Mouse (Mus musculus) CD4-positive, CD25-positive, alpha-beta regulatory T cell, adult 2 months (primary cell): ENCODE measurements around the gene Map3k4.

ENCODE experiments used
- DNase-seq: peaks from one replicate; pipeline ENCODE4 v3.0.0-alpha.2; 2012; ENCODE audit warnings: low read depth, low spot score

Map3k4 gene

DNA sequence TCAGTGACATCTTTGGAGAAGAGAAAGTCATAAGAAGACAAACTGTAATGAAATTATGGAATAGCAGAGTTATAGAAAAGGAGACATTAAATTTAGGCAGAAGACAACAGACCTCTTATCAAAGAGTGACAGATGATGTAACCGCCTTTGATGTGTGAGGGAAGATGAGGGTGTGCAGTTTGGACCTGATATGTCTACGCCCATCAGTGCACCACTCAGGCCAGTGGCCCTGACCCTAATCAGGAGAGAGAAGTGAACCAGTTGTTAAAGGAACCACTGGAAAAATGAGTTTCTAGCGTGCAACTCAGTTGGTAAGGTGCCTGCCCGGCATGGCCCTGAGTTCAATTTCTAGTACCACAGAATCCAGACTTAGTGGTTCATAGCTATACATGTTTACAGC, 132.7 kb downstream of the Map3k4 start:
- DNase-seq: no peak

DNA sequence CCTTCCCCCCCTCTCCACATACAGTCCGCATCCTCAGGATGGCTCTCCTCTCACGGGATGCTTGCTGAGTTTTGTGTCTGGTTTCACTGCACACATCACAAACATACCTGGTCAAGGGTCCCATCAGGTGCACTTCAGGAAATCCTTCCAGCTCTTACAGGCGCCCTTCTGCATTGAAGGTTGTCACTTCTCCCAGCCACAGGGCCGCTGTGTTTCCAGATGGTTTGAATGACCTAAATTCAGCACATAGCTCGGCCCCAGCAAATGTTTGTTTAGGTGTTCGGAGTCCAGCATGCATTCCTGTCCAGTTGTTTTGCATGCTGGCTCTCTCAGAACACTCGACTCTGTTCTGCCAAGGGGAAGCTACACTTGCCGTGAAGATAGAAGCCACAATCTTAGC, 134.3 kb downstream of the Map3k4 start:
- no peak for DNase-seq

DNA sequence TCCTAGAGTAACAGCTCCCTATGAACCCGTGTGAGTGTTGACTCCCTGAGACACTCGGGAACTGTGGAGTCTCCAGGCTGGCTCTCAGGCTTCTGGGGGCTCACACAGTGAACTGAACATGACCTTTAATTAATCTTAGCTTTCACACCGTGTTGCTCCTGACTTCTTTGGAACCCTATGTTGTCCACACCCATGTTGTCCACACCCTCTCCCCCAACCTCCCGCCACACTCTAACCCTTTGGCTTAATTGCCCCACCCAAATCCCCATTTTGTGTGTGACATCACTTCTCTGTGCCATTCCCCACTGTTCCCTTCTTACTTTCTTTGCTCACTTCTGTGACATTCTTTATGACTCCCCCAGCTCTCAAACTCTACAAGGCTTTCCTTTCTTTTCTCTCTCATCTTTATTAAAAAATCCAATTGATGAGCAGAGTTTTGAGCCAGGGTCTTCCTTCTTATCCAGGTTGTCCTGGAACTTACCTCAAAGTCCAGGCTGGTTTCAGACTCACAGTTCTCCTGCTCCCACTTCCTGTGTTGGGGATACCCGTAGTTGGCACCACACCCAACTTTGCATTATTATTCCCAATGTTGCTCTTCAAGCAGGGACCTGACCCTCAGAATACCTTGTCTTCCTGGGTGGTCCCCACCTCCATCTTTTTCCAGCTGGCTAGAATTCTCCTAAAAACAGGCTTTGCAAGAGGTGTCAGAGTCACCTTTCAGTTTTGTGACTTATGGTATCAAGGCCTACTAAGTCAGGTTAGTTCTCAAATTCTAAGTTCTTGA, 135.7 kb downstream of the Map3k4 start:
- DNase-seq: no peak

DNA sequence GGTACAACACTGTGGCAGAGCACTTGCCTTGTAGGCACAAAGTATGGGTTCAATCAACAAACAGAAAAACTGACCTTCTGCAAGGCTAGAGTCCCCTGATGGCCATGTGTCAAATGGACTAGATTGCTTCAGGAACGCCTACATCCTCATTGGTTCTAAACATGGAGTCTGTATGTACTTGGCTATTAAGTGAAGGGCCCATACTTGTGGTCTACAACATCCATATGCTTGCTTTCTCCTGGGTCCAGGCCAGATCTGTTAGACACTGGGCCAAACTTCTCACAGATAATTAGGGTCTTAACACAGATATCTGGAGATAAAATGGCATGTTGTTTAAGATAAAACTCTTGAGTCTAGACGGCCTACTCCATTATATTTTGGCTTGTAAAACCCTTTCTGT, 138.8 kb downstream of the Map3k4 start:
- no peak for DNase-seq

DNA sequence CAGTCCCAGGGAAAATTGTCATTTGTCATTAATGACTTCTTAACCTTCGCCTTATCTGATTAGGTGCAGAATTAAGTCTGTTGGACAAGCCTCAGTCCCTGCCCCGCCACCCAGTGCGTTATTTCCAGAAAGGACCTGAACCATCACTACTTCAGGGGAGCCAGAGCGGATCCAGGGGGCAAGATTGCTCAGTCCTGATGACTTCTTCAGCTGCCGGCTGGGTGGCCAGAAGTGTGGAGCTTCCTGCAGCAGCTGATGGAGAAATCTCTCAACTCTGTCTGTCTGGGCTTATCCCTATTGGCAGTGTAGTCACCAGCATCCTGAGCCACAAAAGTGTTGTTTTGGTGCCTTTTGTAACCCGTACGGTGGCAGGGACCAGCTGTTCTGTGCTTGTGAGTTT, 139.3 kb downstream of the Map3k4 start:
- DNase-seq: no peak
